Comparison of ENCODE assay signal across 11 mouse cellular contexts in genomic region chr7:63667986-63668741, GRCm38 (mm10).
DNase-seq lines count a peak whose midpoint lies in the region; ATAC-seq lines count a peak whose summit lies in the region.
"Had no signal": no experiment of that assay in that cellular context is flagged by ENCODE, and none has a peak within 500 bp of the region (broad histone marks: within the 10 kb centered on the region; RNA-seq: fewer than 3 reads in every experiment).

No protein-coding gene starts in this region.

- no peaks in the 10 kb centered on the region for H3K27me3 ChIP-seq in forebrain, embryonic 12.5 days
- H3K27me3 ChIP-seq in forebrain, embryonic 11.5 days (ENCODE audit: control insufficient read depth, insufficient read depth, low read length) = no peaks in the 10 kb centered on the region
- no peaks in the 10 kb centered on the region for H3K27me3 ChIP-seq in midbrain, embryonic 13.5 days
- H3K27me3 ChIP-seq: heart, embryonic 13.5 days had no signal

- no peak overlapping the region for H3K4me3 ChIP-seq in forebrain, embryonic 12.5 days (replicated peaks)
- H3K4me3 ChIP-seq in forebrain, embryonic 11.5 days (ENCODE audit: low read depth, low read length) = no peak overlapping the region
- H3K4me3 ChIP-seq in midbrain, embryonic 13.5 days (replicated peaks) = no peak overlapping the region
- H3K4me3 ChIP-seq: heart, embryonic 13.5 days had no signal

- no peak overlapping the region for H3K9ac ChIP-seq in forebrain, embryonic 12.5 days
- no peak overlapping the region for H3K9ac ChIP-seq in forebrain, embryonic 11.5 days (ENCODE audit: low read length)
- peak overlapping the region; percentile 37; the same call in 1 of the 2 replicates for H3K9ac ChIP-seq in midbrain, embryonic 13.5 days (replicated peaks)
- H3K9ac ChIP-seq: heart, embryonic 13.5 days had no signal

- no peaks in the 10 kb centered on the region for H3K9me3 ChIP-seq in forebrain, embryonic 12.5 days
- no peaks in the 10 kb centered on the region for H3K9me3 ChIP-seq in forebrain, embryonic 11.5 days (ENCODE audit: control insufficient read depth, low read length)
- no peaks in the 10 kb centered on the region for H3K9me3 ChIP-seq in midbrain, embryonic 13.5 days
- H3K9me3 ChIP-seq: heart, embryonic 13.5 days had no signal

- no peak for DNase-seq in forebrain, embryonic 11.5 days (ENCODE audit: low spot score)
- DNase-seq in right cerebral cortex, adult 18-20 months = peak; percentile 51
- DNase-seq in right cerebral cortex, postnatal 14 days = no peak
- DNase-seq in telencephalon, adult 2 months (ENCODE audit: low read depth, low spot score) = peak; percentile 60
- no peak for DNase-seq in thymus, postnatal 4 days
- DNase-seq in adrenal gland, adult 8-10 months = no peak
- DNase-seq: cerebellum, postnatal 25 days had no signal

- H3K4me2 ChIP-seq in forebrain, embryonic 12.5 days = no peak overlapping the region
- H3K4me2 ChIP-seq in forebrain, embryonic 11.5 days (ENCODE audit: low read depth, low read length, severe bottlenecking) = no peak overlapping the region
- peak overlapping the region; percentile 25 for H3K4me2 ChIP-seq in midbrain, embryonic 13.5 days (replicated peaks)
- H3K4me2 ChIP-seq: heart, embryonic 13.5 days had no signal

- peak overlapping the region; percentile 61 for H3K27ac ChIP-seq in forebrain, embryonic 12.5 days
- no peak overlapping the region for H3K27ac ChIP-seq in forebrain, embryonic 11.5 days (ENCODE audit: low read depth, low read length)
- peak overlapping the region; percentile 78 for H3K27ac ChIP-seq in midbrain, embryonic 13.5 days
- H3K27ac ChIP-seq: heart, embryonic 13.5 days; macrophage had no signal

- 57% methylated on average over 15 of the region's 15 CpGs for WGBS in forebrain, embryonic 12.5 days
- 78% methylated on average over 15 of the region's 15 CpGs for WGBS in forebrain, embryonic 11.5 days
- 40% methylated on average over 15 of the region's 15 CpGs for WGBS in midbrain, embryonic 13.5 days

- H3K4me1 ChIP-seq in forebrain, embryonic 12.5 days = peaks cover 14% of the 10 kb centered on the region
- no peaks in the 10 kb centered on the region for H3K4me1 ChIP-seq in forebrain, embryonic 11.5 days (replicated peaks; ENCODE audit: control insufficient read depth, insufficient read depth, low read length)
- peaks cover 20% of the 10 kb centered on the region for H3K4me1 ChIP-seq in midbrain, embryonic 13.5 days (replicated peaks)

- H3K36me3 ChIP-seq in forebrain, embryonic 12.5 days (replicated peaks) = no peaks in the 10 kb centered on the region
- H3K36me3 ChIP-seq in forebrain, embryonic 11.5 days (ENCODE audit: control insufficient read depth, insufficient read depth, low read length) = no peaks in the 10 kb centered on the region
- H3K36me3 ChIP-seq in midbrain, embryonic 13.5 days = no peaks in the 10 kb centered on the region
- H3K36me3 ChIP-seq: heart, embryonic 13.5 days had no signal

- ATAC-seq in forebrain, embryonic 12.5 days (ENCODE audit: low FRiP score) = no peak
- no peak for ATAC-seq in forebrain, embryonic 11.5 days (replicated peaks; ENCODE audit: low FRiP score)
- peak; percentile 77 for ATAC-seq in midbrain, embryonic 13.5 days

Comparison
In these comparisons a context has a peak if more than half of its experiments do, and no peak if none do; other contexts are left out.
1. DNase-seq: peak in right cerebral cortex, adult 18-20 months (single experiment) and telencephalon, adult 2 months (single experiment); none in forebrain, embryonic 11.5 days (single experiment), right cerebral cortex, postnatal 14 days (single experiment), thymus, postnatal 4 days (single experiment) and adrenal gland, adult 8-10 months (single experiment).